Mouse (Mus musculus) small intestine, adult 2 months (tissue): ENCODE data around the gene Noto. TPM values are rescaled to one million over a fixed set of nuclear protein-coding genes. Genes with fewer than 3 reads are reported as not detected.
"Not testable (repeated sequence)": the region's sequence is repeated elsewhere in the genome, so short reads cannot be mapped to it uniquely, and the experiment has no call there.

Experiments used
- H3K27ac ChIP-seq: fragments of 200-500 bp; 2 replicates; pipeline ENCODE4 v1.5.1; 2012; ENCODE audit warnings: low read depth, low read length, control low read depth, inconsistent platforms; ENCODE audit not compliant: insufficient read depth
- H3K27me3 ChIP-seq: fragments of 200-500 bp; 2 replicates; pipeline ENCODE4 v1.6.1; 2012; ENCODE audit warnings: mild to moderate bottlenecking, moderate library complexity, low read length, inconsistent platforms; ENCODE audit not compliant: control insufficient read depth, insufficient read depth
- H3K36me3 ChIP-seq: fragments of 200-500 bp; 2 replicates; pipeline ENCODE4 v1.6.1; 2012; ENCODE audit warnings: mild to moderate bottlenecking, low read length, control low read depth, inconsistent platforms; ENCODE audit not compliant: control insufficient read depth, insufficient read depth
- H3K4me1 ChIP-seq: fragments of 200-500 bp; 2 replicates; pipeline ENCODE4 v1.6.1; 2012; ENCODE audit warnings: low read length, inconsistent platforms, mixed read lengths; ENCODE audit not compliant: control insufficient read depth, insufficient read depth, insufficient read length
- H3K4me3 ChIP-seq: fragments of 200-500 bp; 2 replicates; pipeline ENCODE4 v1.5.1; 2012; ENCODE audit warnings: low read depth, mild to moderate bottlenecking, control low read depth, inconsistent platforms, low read length, moderate library complexity
- CTCF ChIP-seq: fragments of 200-500 bp; IDR thresholded peaks from 2 replicates; pipeline ENCODE4 v1.5.1; 2012; ENCODE audit warnings: low read depth, mild to moderate bottlenecking, control low read depth, inconsistent platforms, low read length, moderate library complexity, mixed read lengths; ENCODE audit not compliant: insufficient replicate concordance, insufficient read length; ENCODE audit errors: extremely low read depth
- POLR2A ChIP-seq: fragments of 200-500 bp; IDR thresholded peaks from 2 replicates; pipeline ENCODE4 v1.6.1; 2012; ENCODE audit warnings: low read depth, mild to moderate bottlenecking, control low read depth, inconsistent platforms, low read length, moderate library complexity
- WGBS: fragments of 180-500 bp; shearing (Covaris S2); methylation state at CpG from one replicate; pipeline ENCODE4 v1.1.7; 2018; 5-methylcytosine and 5-hydroxymethylcytosine counted together
- polyA plus RNA-seq: library from polyadenylated mRNA; depleted of rRNA; stranded (reverse); fragments of >200 nt; gene quantifications from 2 replicates; pipeline ENCODE4 v1.2.3, GENCODE M21; 2012

Gene Noto
- polyA plus RNA-seq, 1 experiment = not detected

- Histone ChIP-seq H3K27me3 (no peaks in the 10 kb centered on the region), H3K4me1 (peaks cover 6% of the 10 kb centered on the region; the same call in 1 of the 2 replicates), H3K27ac (no peak overlapping the region; the same call in 1 of the 2 replicates), H3K4me3 (no peak overlapping the region), H3K36me3 (peaks cover 22% of the 10 kb centered on the region)
- WGBS = 90% methylated on average over 8 of the region's 8 CpGs
- no peak for TF ChIP-seq CTCF
- TF ChIP-seq POLR2A = no peak
These were observed 20.7 kb downstream of the Noto start for GRCm38 (mm10) chr6:85444266-85444965.

GRCm38 (mm10) chr6:85445286-85445685, 21.6 kb downstream of the Noto start:
- H3K27me3 ChIP-seq = no peaks in the 10 kb centered on the region
- H3K36me3 ChIP-seq = peaks cover 20% of the 10 kb centered on the region
- H3K4me1 ChIP-seq = peaks cover 6% of the 10 kb centered on the region; the same call in 1 of the 2 replicates
- no peak for TF ChIP-seq POLR2A
- TF ChIP-seq CTCF = no peak
- WGBS = 86% methylated on average over 5 of the region's 5 CpGs
- no peak overlapping the region for H3K4me3 ChIP-seq
- H3K27ac ChIP-seq = no peak overlapping the region

- 90% methylated on average over 6 of the region's 6 CpGs for WGBS
- Histone ChIP-seq H3K4me1 (peaks cover 6% of the 10 kb centered on the region; the same call in 1 of the 2 replicates), H3K36me3 (peaks cover 12% of the 10 kb centered on the region), H3K27me3 (no peaks in the 10 kb centered on the region), H3K4me3 (no peak overlapping the region), H3K27ac (no peak overlapping the region)
- TF ChIP-seq POLR2A = no peak
- no peak for TF ChIP-seq CTCF
These were observed 23.7 kb downstream of the Noto start for GRCm38 (mm10) chr6:85447351-85447750.

GRCm38 (mm10) chr6:85450140-85450539, 26.5 kb downstream of the Noto start:
- peaks cover 10% of the 10 kb centered on the region for H3K36me3 ChIP-seq
- not testable (repeated sequence) for H3K4me3 ChIP-seq, H3K27ac ChIP-seq, H3K27me3 ChIP-seq, H3K4me1 ChIP-seq
- 45% methylated on average over 1 of the region's 1 CpGs for WGBS

- H3K27ac ChIP-seq = peak within 1 kb of the TSS; percentile 92
- under 1% methylated on average over 94 of the region's 96 CpGs for WGBS
- peak within 1 kb of the TSS; percentile 75 for H3K4me3 ChIP-seq
- H3K36me3 ChIP-seq = peaks cover 3% of the 10 kb centered on the region
- peaks cover 8% of the 10 kb centered on the region for H3K4me1 ChIP-seq
- no peaks in the 10 kb centered on the region for H3K27me3 ChIP-seq
- peak; percentile 78 for TF ChIP-seq POLR2A
- peak; percentile 66; the same call in 1 of the 2 replicates for TF ChIP-seq CTCF
These were observed 27.3 kb downstream of the Noto start, which contains the start of gene Cct7 for GRCm38 (mm10) chr6:85450697-85451663. Gene Cct7 (plus strand): TSS chr6:85451514.

- Histone ChIP-seq H3K4me1 (peaks cover 8% of the 10 kb centered on the region), H3K27me3 (no peaks in the 10 kb centered on the region), H3K27ac (peak within 1 kb of the TSS; percentile 92), H3K36me3 (no peaks in the 10 kb centered on the region), H3K4me3 (peak within 1 kb of the TSS; percentile 75)
- TF ChIP-seq POLR2A (peak; percentile 64), CTCF (no peak)
- under 1% methylated on average over 54 of the region's 54 CpGs for WGBS
These were observed 28.2 kb downstream of the Noto start, which contains the start of gene Pradc1 for GRCm38 (mm10) chr6:85451664-85452410. Gene Pradc1 (minus strand): TSS chr6:85451970.
